Mouse (Mus musculus): ENCODE results near the gene Ogn. TPM values are rescaled to one million over a fixed set of nuclear protein-coding genes. Genes with fewer than 3 reads are reported as not detected.
A peak's percentile ranks its signal among the peaks of the same experiment; 100 is the strongest.

The Ogn gene
- polyA plus RNA-seq, 1 experiment from 2014 or later = 20.3 TPM

GRCm38 (mm10) chr13:49646019-49646418, 38.2 kb downstream of the Ogn start:
- no peak overlapping the region for H3K4me2 ChIP-seq
- no peaks in the 10 kb centered on the region for H3K9me3 ChIP-seq
- no peak for ATAC-seq (ENCODE audit: insufficient number of reproducible peaks, insufficient read depth, low FRiP score, low TSS enrichment, low read depth)
- no peak overlapping the region for H3K27ac ChIP-seq
- WGBS = 88% methylated on average over 1 of the region's 1 CpGs
- H3K36me3 ChIP-seq = no peaks in the 10 kb centered on the region
- no peak overlapping the region for H3K4me3 ChIP-seq (replicated peaks)
- no peak overlapping the region for H3K9ac ChIP-seq (replicated peaks)
- H3K27me3 ChIP-seq = no peaks in the 10 kb centered on the region
- no peaks in the 10 kb centered on the region for H3K4me1 ChIP-seq (replicated peaks)

DNA sequence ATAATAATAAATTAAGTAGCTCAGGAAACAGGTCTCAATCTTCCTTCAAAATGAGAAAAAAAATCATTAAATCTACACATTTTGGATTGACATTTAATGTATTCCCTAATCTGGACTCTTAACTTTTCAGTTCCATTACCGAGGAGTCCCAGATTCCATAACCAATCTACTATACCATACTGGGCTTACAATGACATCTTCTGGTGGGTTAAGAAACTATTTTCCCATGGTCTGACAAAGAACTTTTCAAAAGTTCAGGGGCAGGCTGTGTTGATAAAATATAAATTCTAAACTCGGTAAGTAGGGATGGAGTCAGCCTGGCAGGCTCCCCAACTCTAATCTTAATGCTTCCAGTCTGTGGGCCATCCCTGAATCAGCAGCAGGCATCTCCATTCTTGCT, 43.3 kb downstream of the Ogn start:
- no peaks in the 10 kb centered on the region for H3K27me3 ChIP-seq
- peak overlapping the region; percentile 79 for H3K4me2 ChIP-seq
- no peak overlapping the region; the same call in 1 of the 2 replicates for H3K4me3 ChIP-seq (replicated peaks)

DNA sequence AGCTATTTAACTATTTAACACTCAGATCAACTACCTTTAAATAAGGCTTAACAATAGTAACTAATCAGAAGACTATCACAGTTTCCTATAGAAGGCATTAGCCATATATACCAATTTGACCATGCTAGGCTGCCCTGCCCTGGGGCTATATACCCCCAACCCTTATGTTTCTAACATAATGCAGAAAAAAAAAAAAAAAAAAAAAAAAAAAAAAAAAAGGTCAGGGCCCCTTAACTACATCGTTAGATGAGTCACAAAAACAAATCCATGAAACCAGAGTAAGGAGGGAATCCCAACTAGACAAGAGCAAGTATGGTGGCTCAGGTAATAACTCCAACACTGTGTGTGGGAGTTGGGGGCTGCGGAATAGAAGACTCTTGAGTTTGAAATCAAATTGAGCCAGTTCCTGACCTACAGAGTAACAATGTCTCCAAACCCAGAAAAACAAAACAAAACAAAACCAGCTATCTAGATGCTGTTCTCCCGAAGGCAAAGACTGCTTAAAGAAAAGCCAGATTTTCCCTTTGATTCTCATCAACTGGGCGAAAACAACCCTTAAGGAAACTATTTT, 44.0 kb downstream of the Ogn start:
- Histone ChIP-seq H3K4me2 (peak overlapping the region; percentile 79), H3K9me3 (no peaks in the 10 kb centered on the region), H3K9ac (replicated peaks) (peak overlapping the region; percentile 75), H3K27me3 (no peaks in the 10 kb centered on the region), H3K27ac (no peak overlapping the region), H3K4me1 (replicated peaks) (peaks cover 12% of the 10 kb centered on the region), H3K36me3 (peaks cover 5% of the 10 kb centered on the region; the same call in 1 of the 2 replicates), H3K4me3 (replicated peaks) (peak overlapping the region; percentile 61)
- ATAC-seq (ENCODE audit: insufficient number of reproducible peaks, insufficient read depth, low FRiP score, low TSS enrichment, low read depth) = no peak
- WGBS = 2% methylated on average over 4 of the region's 4 CpGs

More for the DNA sequence above, 43.3 kb downstream of the Ogn start:
- Histone ChIP-seq H3K36me3 (peaks cover 1% of the 10 kb centered on the region; the same call in 1 of the 2 replicates), H3K27ac (no peak overlapping the region), H3K4me1 (replicated peaks) (peaks cover 12% of the 10 kb centered on the region), H3K9ac (replicated peaks) (no peak overlapping the region), H3K9me3 (no peaks in the 10 kb centered on the region)
- WGBS = 57% methylated on average over 2 of the region's 2 CpGs
- no peak for ATAC-seq (ENCODE audit: insufficient number of reproducible peaks, insufficient read depth, low FRiP score, low TSS enrichment, low read depth)

- no peak within 1 kb of the TSS; the same call in 1 of the 2 replicates for H3K27ac ChIP-seq
- H3K4me1 ChIP-seq (replicated peaks) = peaks cover 12% of the 10 kb centered on the region
- H3K4me3 ChIP-seq (replicated peaks) = peak within 1 kb of the TSS; percentile 61
- no peaks in the 10 kb centered on the region for H3K9me3 ChIP-seq
- no peaks in the 10 kb centered on the region for H3K27me3 ChIP-seq
- peak; percentile 99 for ATAC-seq (ENCODE audit: insufficient number of reproducible peaks, insufficient read depth, low FRiP score, low TSS enrichment, low read depth)
- H3K4me2 ChIP-seq = peak within 1 kb of the TSS; percentile 79
- peak within 1 kb of the TSS; percentile 75 for H3K9ac ChIP-seq (replicated peaks)
- under 1% methylated on average over 68 of the region's 68 CpGs for WGBS
- H3K36me3 ChIP-seq = peaks cover 12% of the 10 kb centered on the region
Measured at GRCm38 (mm10) chr13:49652481-49653179, 44.8 kb downstream of the Ogn start, which contains the start of the genes Cenpp and Nol8. Gene Cenpp (minus strand): TSS chr13:49652785. Gene Nol8 (plus strand): TSS chr13:49653078.

GRCm38 (mm10) chr13:49653180-49653541, 45.3 kb downstream of the Ogn start:
- Histone ChIP-seq H3K4me2 (peak overlapping the region; percentile 79), H3K9me3 (no peaks in the 10 kb centered on the region), H3K36me3 (peaks cover 13% of the 10 kb centered on the region), H3K27me3 (no peaks in the 10 kb centered on the region), H3K27ac (no peak overlapping the region; the same call in 1 of the 2 replicates), H3K4me3 (replicated peaks) (peak overlapping the region; percentile 61), H3K9ac (replicated peaks) (peak overlapping the region; percentile 47), H3K4me1 (replicated peaks) (peaks cover 12% of the 10 kb centered on the region)
- under 1% methylated on average over 16 of the region's 16 CpGs for WGBS
- peak; percentile 65 for ATAC-seq (ENCODE audit: insufficient number of reproducible peaks, insufficient read depth, low FRiP score, low TSS enrichment, low read depth)

Other genes starting within 250 kb of the Ogn start
- gene Ippk, start 186.8 kb upstream of the Ogn start, polyA plus RNA-seq (2016; fragmentation: Nextera tagmentation; extraction: Ambion mirVana) = 14.7 and 16.4 TPM in 2 replicates
- gene Tes3-ps, start 114.7 kb upstream of the Ogn start, polyA plus RNA-seq (2016; fragmentation: Nextera tagmentation; extraction: Ambion mirVana) = 1.1 and 1.6 TPM in 2 replicates
- 0.51 and 0.55 TPM in 2 replicates for gene Ecm2, start 103.2 kb upstream of the Ogn start, polyA plus RNA-seq (2016; fragmentation: Nextera tagmentation; extraction: Ambion mirVana)
- gene Aspn, start 63.6 kb upstream of the Ogn start, polyA plus RNA-seq (2016; fragmentation: Nextera tagmentation; extraction: Ambion mirVana) = 2.9 and 4.4 TPM in 2 replicates
- gene Omd, start 25.6 kb upstream of the Ogn start, polyA plus RNA-seq (2016; fragmentation: Nextera tagmentation; extraction: Ambion mirVana) = 0.88 and 1.0 TPM in 2 replicates
- 34.1 and 34.5 TPM in 2 replicates for gene Cenpp, start 44.7 kb downstream of the Ogn start, polyA plus RNA-seq (2016; fragmentation: Nextera tagmentation; extraction: Ambion mirVana)
- gene Nol8, start 45.0 kb downstream of the Ogn start, polyA plus RNA-seq (2016; fragmentation: Nextera tagmentation; extraction: Ambion mirVana) = 18.8 and 21.0 TPM in 2 replicates
- gene Iars, start 74.1 kb downstream of the Ogn start, polyA plus RNA-seq (2016; fragmentation: Nextera tagmentation; extraction: Ambion mirVana) = 75.3 and 78.8 TPM in 2 replicates
- not detected in 2 replicates for gene Gm30302, start 191.0 kb downstream of the Ogn start, polyA plus RNA-seq (2016; fragmentation: Nextera tagmentation; extraction: Ambion mirVana)

Measured in limb, embryonic 12.5 days (tissue).